8 mouse cellular contexts compared by ENCODE assay signal in the genomic region with DNA sequence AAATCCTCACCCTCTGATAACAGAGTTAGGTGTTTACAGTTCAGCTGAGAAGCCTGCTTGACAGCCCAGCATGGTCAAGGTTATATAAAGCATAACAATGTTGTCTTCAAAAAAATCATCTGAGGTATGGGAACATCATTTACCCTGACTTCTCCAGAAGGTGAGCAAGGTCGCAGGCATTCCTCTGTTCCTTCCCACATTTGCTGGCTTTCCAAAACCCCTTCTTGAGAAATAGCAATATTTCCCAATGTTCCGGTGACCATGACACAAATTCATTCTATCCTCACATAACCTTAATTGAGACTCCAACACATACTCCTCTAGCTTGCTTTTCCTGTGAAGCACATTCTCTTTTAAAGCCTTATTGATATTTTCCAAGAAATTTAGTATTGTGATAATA. TPM values are rescaled to one million over a fixed set of nuclear protein-coding genes. Genes with fewer than 3 reads are reported as not detected.
DNase-seq lines count a peak whose midpoint lies in the region; ATAC-seq and TF ChIP-seq lines count a peak whose summit lies in the region.

No protein-coding gene starts in this region.

- no peaks in the 10 kb centered on the region for H3K27me3 ChIP-seq in kidney, adult 2 months (replicated peaks; ENCODE audit: control insufficient read depth, insufficient read depth, low read length)
- H3K27me3 ChIP-seq in intestine, embryonic 14.5 days (replicated peaks; ENCODE audit: control insufficient read depth, insufficient read depth, low read length), result no peaks in the 10 kb centered on the region
- H3K27me3 ChIP-seq in midbrain, embryonic 16.5 days (ENCODE audit: control insufficient read depth, insufficient read depth, low read depth, low read length), result no peaks in the 10 kb centered on the region

- peaks cover 3% of the 10 kb centered on the region for H3K36me3 ChIP-seq in kidney, adult 2 months (ENCODE audit: control insufficient read depth, insufficient read depth, low read length)
- peaks cover 16% of the 10 kb centered on the region for H3K36me3 ChIP-seq in intestine, embryonic 14.5 days (ENCODE audit: control insufficient read depth, insufficient read depth, low read length)
- peaks cover 6% of the 10 kb centered on the region; the same call in 1 of the 2 replicates for H3K36me3 ChIP-seq in midbrain, embryonic 16.5 days (ENCODE audit: control insufficient read depth, insufficient read depth, low read length)

- peak overlapping the region; percentile 26 for H3K27ac ChIP-seq in kidney, adult 2 months (ENCODE audit: insufficient read depth, low read depth, low read length)
- H3K27ac ChIP-seq in brown adipose tissue, adult 24 weeks (replicated peaks; ENCODE audit: low read depth, low read length), result peak overlapping the region; percentile 39; the same call in 1 of the 2 replicates
- peak overlapping the region; percentile 86 for H3K27ac ChIP-seq in intestine, embryonic 14.5 days (ENCODE audit: low read depth)
- no peak overlapping the region for H3K27ac ChIP-seq in midbrain, embryonic 16.5 days (ENCODE audit: low read length)

- H3K4me1 ChIP-seq in kidney, adult 2 months (ENCODE audit: control insufficient read depth, insufficient read depth, low read length), result 0 out of 2 replicates have a peak, but pooled peaks cover 3% of the 10 kb centered on the region
- H3K4me1 ChIP-seq in brown adipose tissue, adult 24 weeks (ENCODE audit: control insufficient read depth, insufficient read depth, insufficient read length, low read length), result no peaks in the 10 kb centered on the region; the same call in 1 of the 2 replicates
- peaks cover 6% of the 10 kb centered on the region; the same call in 1 of the 2 replicates for H3K4me1 ChIP-seq in intestine, embryonic 14.5 days (replicated peaks; ENCODE audit: control insufficient read depth, insufficient read depth, low read length)
- peaks cover 10% of the 10 kb centered on the region for H3K4me1 ChIP-seq in midbrain, embryonic 16.5 days (ENCODE audit: control insufficient read depth, insufficient read depth, low read length)

- TF ChIP-seq POLR2A in kidney, adult 2 months (IDR thresholded peaks at IDR 0.05; ENCODE audit: low read depth, low read length), result no peak

- H3K9me3 ChIP-seq in intestine, embryonic 14.5 days (ENCODE audit: control insufficient read depth, low read length), result no peaks in the 10 kb centered on the region
- H3K9me3 ChIP-seq in midbrain, embryonic 16.5 days (replicated peaks; ENCODE audit: control insufficient read depth, low read length, poor library complexity, severe bottlenecking), result no peaks in the 10 kb centered on the region

- peak; percentile 5 for DNase-seq in kidney, adult 2 months
- no peak for DNase-seq in kidney, postnatal 4 days
- DNase-seq in intestine, embryonic 14.5 days (ENCODE audit: low spot score), result no peak
- DNase-seq in Muller cell, postnatal 12 days (ENCODE audit: inconsistent ontology term), result no peak
- DNase-seq in testis, postnatal 10 days (ENCODE audit: low spot score), result no peak

- WGBS in kidney, adult 2 months, result 51% methylated on average over 2 of the region's 2 CpGs
- 50% methylated on average over 2 of the region's 2 CpGs for WGBS in intestine, embryonic 14.5 days
- 60% methylated on average over 2 of the region's 2 CpGs for WGBS in midbrain, embryonic 16.5 days

- peak overlapping the region; percentile 85; the same call in 1 of the 2 replicates for H3K4me3 ChIP-seq in kidney, adult 2 months (ENCODE audit: insufficient read depth, low read depth, low read length)
- H3K4me3 ChIP-seq in brown adipose tissue, adult 24 weeks (ENCODE audit: insufficient read depth, low read depth, low read length), result peak overlapping the region; percentile 89
- peak overlapping the region; percentile 73 for H3K4me3 ChIP-seq in intestine, embryonic 14.5 days (ENCODE audit: low read depth, low read length)
- H3K4me3 ChIP-seq in midbrain, embryonic 16.5 days (ENCODE audit: low read depth, low read length), result peak overlapping the region; percentile 87

- peak overlapping the region; percentile 58 for H3K9ac ChIP-seq in intestine, embryonic 14.5 days (ENCODE audit: low read length)
- H3K9ac ChIP-seq in midbrain, embryonic 16.5 days (ENCODE audit: low read depth, low read length), result peak overlapping the region; percentile 78

- TF ChIP-seq CTCF in kidney, adult 2 months (conservative IDR thresholded peaks at IDR 0.05; ENCODE audit: insufficient read depth, insufficient read length, low read depth, low read length), result no peak

- ATAC-seq in intestine, embryonic 14.5 days (replicated peaks; ENCODE audit: low FRiP score, low TSS enrichment, low read depth), result no peak
- ATAC-seq in midbrain, embryonic 16.5 days, result no peak
- ATAC-seq in cerebellum, adult (ENCODE audit: insufficient number of reproducible peaks, low FRiP score, low TSS enrichment), result no peak

- peak overlapping the region; percentile 65 for H3K4me2 ChIP-seq in intestine, embryonic 14.5 days (ENCODE audit: low read length)
- H3K4me2 ChIP-seq in midbrain, embryonic 16.5 days (ENCODE audit: low read length), result peak overlapping the region; percentile 77

RNA-seq across cellular contexts. Expression of gene Ccdc138, which starts 0.8 kb away (rescaled TPM):
- polyA plus RNA-seq in kidney, adult 2 months (2012; rRNA removed), result 0.67 and 1.0 TPM in 2 replicates
- 4.0 and 4.4 TPM in 2 replicates for polyA plus RNA-seq in brown adipose tissue, adult 24 weeks (2012; ENCODE audit: insufficient read depth, insufficient read length, missing spikeins)
- polyA plus RNA-seq in intestine, embryonic 14.5 days (2014; fragmentation: Nextera tagmentation; extraction: Ambion mirVana), result 7.9 and 9.1 TPM in 2 replicates
- 10.1 and 11.0 TPM in 2 replicates for polyA plus RNA-seq in midbrain, embryonic 16.5 days (2015; fragmentation: Nextera tagmentation; extraction: Ambion mirVana)

RNA-seq across cellular contexts. Expression of gene Ranbp2, which starts 51.8 kb away (rescaled TPM):
- polyA plus RNA-seq in kidney, adult 2 months (2012; rRNA removed), result 4.2 and 5.3 TPM in 2 replicates
- 20.1 and 23.1 TPM in 2 replicates for polyA plus RNA-seq in brown adipose tissue, adult 24 weeks (2012; ENCODE audit: insufficient read depth, insufficient read length, missing spikeins)
- polyA plus RNA-seq in intestine, embryonic 14.5 days (2014; fragmentation: Nextera tagmentation; extraction: Ambion mirVana), result 36.4 and 37.6 TPM in 2 replicates
- 14.2 and 18.6 TPM in 2 replicates for polyA plus RNA-seq in midbrain, embryonic 16.5 days (2015; fragmentation: Nextera tagmentation; extraction: Ambion mirVana)
